Mouse (Mus musculus) hindbrain, embryonic 15.5 days (tissue): Measurements from ENCODE around the gene Rptor. TPM values are rescaled to one million over a fixed set of nuclear protein-coding genes. Genes with fewer than 3 reads are reported as not detected.

ENCODE experiments used
- ATAC-seq: fragments of 200-750 bp; cut with Nextera tagmentation; 2 replicates; pipeline ENCODE4 v1.8.0; 2017; ENCODE audit warnings: low read depth, moderate number of reproducible peaks, moderate TSS enrichment; ENCODE audit not compliant: low FRiP score
- H3K27ac ChIP-seq: fragments of 300-500 bp; sonication (generic); replicated peaks from 2 replicates; pipeline ENCODE4 v1.5.1; 2015; ENCODE audit warnings: mild to moderate bottlenecking, inconsistent platforms
- H3K27me3 ChIP-seq: fragments of 300-500 bp; sonication (generic); 2 replicates; pipeline ENCODE4 v1.6.1; 2015; ENCODE audit warnings: control low read depth, inconsistent platforms
- H3K36me3 ChIP-seq: fragments of 300-500 bp; sonication (generic); 2 replicates; pipeline ENCODE4 v1.6.1; 2015; ENCODE audit warnings: control low read depth, inconsistent platforms
- H3K4me1 ChIP-seq: fragments of 300-500 bp; sonication (generic); replicated peaks from 2 replicates; pipeline ENCODE4 v1.6.1; 2015; ENCODE audit warnings: control low read depth, inconsistent platforms
- H3K4me2 ChIP-seq: fragments of 300-500 bp; sonication (generic); 2 replicates; pipeline ENCODE4 v1.6.1; 2015; ENCODE audit warnings: moderate library complexity, mild to moderate bottlenecking, inconsistent platforms
- H3K4me3 ChIP-seq: fragments of 300-500 bp; sonication (generic); 2 replicates; pipeline ENCODE4 v1.5.1; 2015; ENCODE audit warnings: mild to moderate bottlenecking, inconsistent platforms
- H3K9ac ChIP-seq: fragments of 300-500 bp; sonication (generic); 2 replicates; pipeline ENCODE4 v1.6.1; 2015; ENCODE audit warnings: inconsistent platforms
- H3K9me3 ChIP-seq: fragments of 300-500 bp; sonication (generic); 2 replicates; pipeline ENCODE4 v1.6.1; 2016; ENCODE audit warnings: control low read depth, inconsistent platforms
- WGBS: fragments of 180-500 bp; shearing (Covaris S2); methylation state at CpG from one replicate; pipeline ENCODE4 v1.1.7; 2015; 5-methylcytosine and 5-hydroxymethylcytosine counted together
- polyA plus RNA-seq: library from polyadenylated mRNA; unstranded; fragments of >200 nt; fragmentation: Nextera tagmentation; extraction: Ambion mirVana; gene quantifications from 2 replicates; pipeline ENCODE4 v1.2.1, GENCODE M21; 2015

The Rptor gene
- polyA plus RNA-seq, 1 experiment from 2014 or later = 13.3 TPM

DNA sequence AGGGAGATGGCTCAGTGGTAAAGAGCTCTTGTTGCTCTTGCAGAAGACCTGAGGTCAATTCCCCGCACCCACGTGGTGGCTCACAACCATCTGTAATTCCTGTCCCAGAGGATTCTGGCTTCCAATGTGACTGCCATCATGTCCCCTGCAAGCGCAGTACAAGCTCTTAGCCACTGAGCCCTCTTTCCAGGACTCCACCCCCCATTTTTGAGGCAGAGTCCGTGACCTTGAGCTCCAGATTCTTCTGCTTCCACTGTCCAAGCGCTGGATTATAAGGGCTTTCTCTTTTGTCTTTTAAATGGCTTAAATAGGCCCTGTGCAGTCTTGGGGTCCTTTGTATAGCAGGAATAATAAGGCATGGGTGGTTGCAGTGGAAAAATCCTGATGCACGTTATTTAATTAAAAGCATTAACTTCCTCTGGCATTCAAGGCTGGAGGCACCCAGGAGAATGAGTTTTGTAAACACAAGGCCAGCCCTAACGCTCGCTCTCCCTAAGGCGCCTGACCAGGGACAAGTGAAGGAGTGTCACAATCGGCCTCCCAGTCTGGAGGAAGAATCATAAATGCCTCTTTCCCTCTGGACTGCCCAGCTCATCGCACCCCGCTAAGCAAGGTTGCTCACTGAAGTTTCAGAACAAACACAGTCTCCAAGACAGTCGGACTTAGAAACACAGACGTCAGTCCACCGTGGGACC lies 30.2 kb upstream of the Rptor start:
- Histone ChIP-seq H3K27ac (0 out of 2 replicates have a peak overlapping the region, but pooled peaks have one; percentile 13), H3K36me3 (no peaks in the 10 kb centered on the region), H3K9me3 (no peaks in the 10 kb centered on the region), H3K4me3 (no peak overlapping the region), H3K27me3 (no peaks in the 10 kb centered on the region), H3K4me2 (no peak overlapping the region), H3K4me1 (peaks cover 18% of the 10 kb centered on the region), H3K9ac (no peak overlapping the region)
- WGBS = 46% methylated on average over 15 of the region's 15 CpGs
- no peak for ATAC-seq

DNA sequence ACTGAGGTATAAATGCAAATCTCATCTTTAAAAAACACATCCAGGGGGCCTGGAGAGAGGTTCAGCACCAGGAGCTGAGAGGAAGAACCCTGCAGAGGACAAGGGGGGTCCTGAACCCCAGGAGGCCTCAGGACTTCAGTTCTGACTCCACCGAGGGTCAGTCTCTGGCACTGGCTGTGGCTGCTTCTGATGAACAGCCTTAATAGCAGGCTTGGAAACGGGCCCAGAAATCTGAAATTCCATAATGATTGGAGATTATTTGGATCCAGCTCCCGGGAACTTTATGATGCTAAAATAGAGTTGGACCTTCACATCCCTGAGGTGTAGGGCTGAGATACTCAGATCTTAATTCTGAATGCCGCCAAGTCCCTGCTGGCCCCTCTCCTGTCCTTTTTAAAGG lies 25.9 kb upstream of the Rptor start:
- Histone ChIP-seq H3K9me3 (no peaks in the 10 kb centered on the region), H3K36me3 (no peaks in the 10 kb centered on the region), H3K4me2 (no peak overlapping the region), H3K4me1 (peaks cover 18% of the 10 kb centered on the region), H3K9ac (no peak overlapping the region), H3K4me3 (no peak overlapping the region), H3K27ac (no peak overlapping the region), H3K27me3 (no peaks in the 10 kb centered on the region)
- WGBS = 11% methylated on average over 4 of the region's 4 CpGs
- no peak for ATAC-seq

DNA sequence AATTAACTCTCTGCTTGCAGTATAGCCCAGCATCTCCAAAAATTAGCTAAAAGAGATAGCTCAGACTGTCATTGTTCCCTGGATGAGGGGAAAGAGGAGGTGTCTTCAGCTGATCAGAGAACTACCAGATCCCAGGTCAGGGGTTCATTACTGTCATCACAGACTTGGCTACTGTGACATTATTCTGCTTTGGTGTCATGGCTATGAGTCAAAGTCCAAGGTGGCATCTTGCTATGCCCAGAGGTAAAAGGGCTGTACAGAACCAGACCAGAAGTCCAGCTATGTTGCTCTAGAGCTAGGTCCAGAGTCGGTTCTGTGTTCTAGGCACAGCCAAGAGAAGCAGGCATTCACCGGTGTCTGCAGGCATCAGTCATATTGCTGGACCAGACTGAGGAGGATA lies 25.0 kb upstream of the Rptor start:
- peaks cover 12% of the 10 kb centered on the region for H3K4me1 ChIP-seq
- H3K4me3 ChIP-seq = no peak overlapping the region
- 95% methylated on average over 2 of the region's 2 CpGs for WGBS
- H3K27me3 ChIP-seq = no peaks in the 10 kb centered on the region
- H3K36me3 ChIP-seq = no peaks in the 10 kb centered on the region
- H3K27ac ChIP-seq = no peak overlapping the region
- H3K9me3 ChIP-seq = no peaks in the 10 kb centered on the region
- H3K4me2 ChIP-seq = no peak overlapping the region
- H3K9ac ChIP-seq = no peak overlapping the region
- ATAC-seq = no peak

DNA sequence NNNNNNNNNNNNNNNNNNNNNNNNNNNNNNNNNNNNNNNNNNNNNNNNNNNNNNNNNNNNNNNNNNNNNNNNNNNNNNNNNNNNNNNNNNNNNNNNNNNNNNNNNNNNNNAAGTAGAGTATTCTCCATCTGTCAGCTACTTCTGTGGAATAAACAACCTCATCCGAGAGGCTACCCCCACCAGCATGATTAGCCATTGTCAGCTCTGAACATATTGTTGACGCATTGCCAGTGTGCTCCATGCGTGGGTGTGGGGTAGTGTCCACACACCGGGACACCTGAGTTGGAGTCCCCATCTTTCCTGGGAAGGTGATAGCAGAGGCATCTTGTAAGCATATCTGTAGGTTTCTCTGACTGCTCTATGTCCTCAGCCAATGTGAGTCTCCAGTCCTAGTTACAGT lies 16.2 kb upstream of the Rptor start:
- no peak overlapping the region for H3K9ac ChIP-seq
- H3K27ac ChIP-seq = no peak overlapping the region

DNA sequence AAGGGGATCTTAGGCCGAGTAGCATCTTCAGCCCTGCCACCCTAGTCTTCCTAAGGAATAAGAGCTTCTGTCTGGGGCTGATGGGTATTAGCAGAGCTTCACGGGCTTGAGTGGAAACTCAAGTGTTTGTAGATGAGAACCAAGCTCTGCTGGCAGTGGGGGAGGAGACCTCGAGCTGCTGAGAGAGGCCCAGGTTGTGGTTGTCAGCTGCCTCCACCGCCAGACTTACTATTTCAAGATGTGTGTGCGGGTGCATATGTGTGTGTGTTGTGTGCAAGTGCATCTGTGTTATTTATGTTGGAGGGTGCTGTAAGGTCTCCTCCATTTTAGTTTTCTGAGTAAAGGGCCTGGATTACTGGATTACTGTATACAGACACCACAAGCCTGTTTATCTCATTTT lies 15.6 kb upstream of the Rptor start:
- no peaks in the 10 kb centered on the region for H3K36me3 ChIP-seq
- H3K9me3 ChIP-seq = no peaks in the 10 kb centered on the region
- H3K27me3 ChIP-seq = no peaks in the 10 kb centered on the region
- WGBS = 74% methylated on average over 5 of the region's 5 CpGs
- H3K4me2 ChIP-seq = no peak overlapping the region
- no peak overlapping the region for H3K9ac ChIP-seq
- H3K4me1 ChIP-seq = no peaks in the 10 kb centered on the region; the same call in 1 of the 2 replicates
- H3K27ac ChIP-seq = no peak overlapping the region
- ATAC-seq = no peak
- H3K4me3 ChIP-seq = no peak overlapping the region

More for the DNA sequence above, 16.2 kb upstream of the Rptor start:
- Histone ChIP-seq H3K36me3 (no peaks in the 10 kb centered on the region), H3K27me3 (no peaks in the 10 kb centered on the region), H3K4me3 (no peak overlapping the region), H3K9me3 (no peaks in the 10 kb centered on the region), H3K4me2 (no peak overlapping the region), H3K4me1 (no peaks in the 10 kb centered on the region; the same call in 1 of the 2 replicates)
- WGBS = 70% methylated on average over 4 of the region's 4 CpGs
- no peak for ATAC-seq

DNA sequence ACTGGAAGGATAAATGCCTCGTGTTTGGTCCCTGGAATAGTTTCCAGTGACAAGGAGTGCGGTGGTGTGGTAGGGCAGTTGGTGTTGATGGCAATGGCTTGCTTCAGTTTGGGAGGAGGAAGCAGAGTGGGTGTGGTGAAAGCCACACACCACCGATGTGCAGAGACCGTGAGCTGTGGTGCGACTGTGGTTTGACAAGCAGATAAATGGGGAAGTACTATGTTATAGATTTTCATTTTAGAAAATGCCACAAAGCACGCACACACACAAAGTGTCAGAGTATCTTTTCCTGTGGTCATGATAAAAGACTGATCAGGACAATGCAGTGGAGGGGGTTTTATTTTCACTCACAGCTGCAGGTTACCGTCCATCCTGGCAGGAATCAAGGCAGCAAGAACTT lies 13.5 kb upstream of the Rptor start:
- Histone ChIP-seq H3K4me1 (peaks cover 3% of the 10 kb centered on the region; the same call in 1 of the 2 replicates), H3K27ac (no peak overlapping the region), H3K9me3 (no peaks in the 10 kb centered on the region), H3K36me3 (no peaks in the 10 kb centered on the region), H3K27me3 (no peaks in the 10 kb centered on the region), H3K4me3 (no peak overlapping the region), H3K4me2 (no peak overlapping the region), H3K9ac (no peak overlapping the region)
- 87% methylated on average over 7 of the region's 7 CpGs for WGBS
- ATAC-seq = no peak

DNA sequence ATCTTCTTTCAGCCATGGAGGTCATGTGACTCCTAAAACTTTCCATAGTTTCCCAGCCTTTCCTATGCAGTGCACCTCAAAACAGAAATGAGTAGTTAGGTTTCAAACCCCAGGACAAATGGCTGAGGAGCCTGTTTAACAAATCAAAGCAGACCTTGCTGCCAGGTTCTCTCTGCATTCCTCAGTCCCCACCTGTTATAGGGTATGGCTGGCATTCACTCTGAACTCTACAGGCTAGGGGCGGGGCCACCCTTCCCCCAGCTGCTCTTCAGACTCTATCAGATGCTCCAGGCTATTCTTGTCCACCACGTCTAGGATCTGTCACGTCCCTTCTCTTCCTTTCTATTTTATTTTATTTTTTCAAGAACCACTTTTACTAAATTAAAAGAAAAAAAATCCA lies 8.7 kb upstream of the Rptor start:
- WGBS = 28% methylated on average over 3 of the region's 3 CpGs
- no peak overlapping the region for H3K27ac ChIP-seq
- no peaks in the 10 kb centered on the region for H3K9me3 ChIP-seq
- no peak overlapping the region for H3K9ac ChIP-seq
- no peaks in the 10 kb centered on the region for H3K27me3 ChIP-seq
- no peak overlapping the region for H3K4me2 ChIP-seq
- 0 out of 2 replicates have a peak, but pooled peaks cover 3% of the 10 kb centered on the region for H3K4me1 ChIP-seq
- H3K4me3 ChIP-seq = no peak overlapping the region
- H3K36me3 ChIP-seq = no peaks in the 10 kb centered on the region
- no peak for ATAC-seq

DNA sequence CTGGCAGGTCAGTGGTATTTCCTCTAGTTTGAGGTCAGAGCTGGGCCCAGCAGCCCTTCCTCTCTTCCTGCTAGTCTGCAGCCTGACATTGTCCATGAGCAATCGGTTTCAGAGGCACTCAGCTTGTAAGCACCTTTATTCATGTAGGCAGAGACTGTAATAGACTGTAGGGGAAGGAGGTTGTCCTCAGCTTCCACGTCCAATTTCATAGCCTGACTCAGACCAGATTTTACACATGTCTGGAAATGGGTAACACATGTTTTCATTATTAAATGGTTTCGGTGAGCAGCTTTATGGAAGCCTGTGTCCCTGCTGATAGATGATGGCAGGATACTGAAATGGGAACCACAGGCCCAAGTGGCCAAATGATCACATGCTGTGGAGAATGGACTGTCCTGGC lies 3.8 kb upstream of the Rptor start:
- ATAC-seq = no peak
- Histone ChIP-seq H3K27ac (no peak overlapping the region), H3K27me3 (no peaks in the 10 kb centered on the region), H3K9me3 (no peaks in the 10 kb centered on the region), H3K4me2 (no peak overlapping the region), H3K4me3 (no peak overlapping the region), H3K36me3 (no peaks in the 10 kb centered on the region), H3K9ac (no peak overlapping the region), H3K4me1 (peaks cover 6% of the 10 kb centered on the region)
- WGBS = 62% methylated on average over 3 of the region's 3 CpGs

DNA sequence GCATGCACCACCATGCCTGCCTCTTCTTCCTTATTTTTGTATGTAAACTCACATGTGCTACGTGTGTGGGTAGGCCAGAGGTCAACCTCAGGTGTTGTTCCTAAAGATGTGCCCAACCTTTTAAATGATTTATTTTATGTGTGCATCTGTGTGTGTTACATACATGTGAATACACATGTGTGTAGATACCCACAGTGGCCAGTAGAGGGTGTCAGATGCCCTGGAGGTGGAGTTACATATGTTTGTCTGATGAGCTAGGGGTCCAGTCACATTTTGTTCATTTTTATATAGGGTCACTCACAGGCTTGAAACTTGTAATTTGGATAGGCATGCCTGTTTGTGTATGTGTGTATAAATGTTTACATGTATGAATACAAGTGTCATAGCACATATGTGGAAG lies 2.4 kb upstream of the Rptor start:
- no peaks in the 10 kb centered on the region for H3K27me3 ChIP-seq
- no peak overlapping the region for H3K9ac ChIP-seq
- no peak overlapping the region for H3K27ac ChIP-seq
- no peak overlapping the region for H3K4me3 ChIP-seq
- H3K4me1 ChIP-seq = peaks cover 19% of the 10 kb centered on the region
- 85% methylated on average over 1 of the region's 1 CpGs for WGBS
- no peak overlapping the region for H3K4me2 ChIP-seq
- ATAC-seq = no peak
- H3K36me3 ChIP-seq = no peaks in the 10 kb centered on the region
- H3K9me3 ChIP-seq = no peaks in the 10 kb centered on the region

DNA sequence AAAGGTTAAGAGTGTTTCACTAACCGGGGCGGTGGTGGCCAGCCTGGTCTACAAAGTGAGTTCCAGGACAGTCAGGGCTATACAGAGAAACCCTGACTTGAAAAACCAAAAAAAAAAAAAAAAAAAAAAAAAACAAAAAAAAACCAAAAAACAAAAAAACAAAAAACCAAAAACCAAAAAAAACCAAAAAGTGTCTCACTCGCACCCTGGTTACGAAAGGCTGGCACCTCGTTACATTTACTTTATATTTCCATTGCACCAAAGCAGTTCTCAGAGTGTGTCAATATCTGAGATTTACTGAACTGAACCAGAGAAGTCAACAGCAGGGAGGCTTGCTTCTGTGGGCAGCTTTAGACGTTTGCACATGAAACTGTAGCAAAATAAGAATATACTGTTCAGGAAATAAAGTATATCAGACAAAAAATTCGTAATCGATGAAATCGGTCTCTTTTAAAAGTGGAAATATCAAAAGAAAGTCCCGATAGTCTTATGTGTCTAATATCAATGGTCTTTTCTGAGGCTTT lies 466 bp upstream of the Rptor start:
- H3K4me1 ChIP-seq = peaks cover 20% of the 10 kb centered on the region
- H3K36me3 ChIP-seq = 0 out of 2 replicates have a peak, but pooled peaks cover 4% of the 10 kb centered on the region
- peak overlapping the region; percentile 90 for H3K27ac ChIP-seq
- H3K9me3 ChIP-seq = no peaks in the 10 kb centered on the region
- ATAC-seq = no peak
- 36% methylated on average over 10 of the region's 10 CpGs for WGBS
- peak overlapping the region; percentile 98 for H3K4me3 ChIP-seq
- peak overlapping the region; percentile 88 for H3K4me2 ChIP-seq
- H3K9ac ChIP-seq = peak overlapping the region; percentile 94
- H3K27me3 ChIP-seq = no peaks in the 10 kb centered on the region

DNA sequence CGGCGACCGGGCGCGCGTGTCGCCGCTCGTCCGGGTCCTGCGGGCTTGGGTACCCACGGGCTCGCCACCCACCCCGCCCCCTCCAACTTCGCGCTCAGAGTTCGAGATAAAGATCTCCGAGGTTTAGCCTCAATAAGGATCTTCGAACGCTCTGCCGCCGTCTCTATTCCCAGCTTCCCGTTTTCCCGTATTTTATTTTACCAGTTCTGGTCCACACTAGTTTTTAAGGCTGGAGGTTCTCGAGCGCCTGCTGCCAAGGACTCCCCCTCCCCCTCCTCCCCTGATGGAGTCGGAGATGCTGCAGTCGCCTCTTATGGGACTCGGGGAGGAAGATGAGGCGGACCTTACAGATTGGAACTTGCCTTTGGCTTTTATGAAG lies 811 bp downstream of the Rptor start:
- H3K27me3 ChIP-seq = no peaks in the 10 kb centered on the region
- no peak for ATAC-seq
- WGBS = under 1% methylated on average over 30 of the region's 30 CpGs
- peak overlapping the region; percentile 90 for H3K27ac ChIP-seq
- H3K4me3 ChIP-seq = peak overlapping the region; percentile 98
- no peaks in the 10 kb centered on the region for H3K9me3 ChIP-seq
- H3K9ac ChIP-seq = peak overlapping the region; percentile 94
- H3K4me1 ChIP-seq = peaks cover 20% of the 10 kb centered on the region
- peaks cover 4% of the 10 kb centered on the region; the same call in 1 of the 2 replicates for H3K36me3 ChIP-seq
- peak overlapping the region; percentile 88 for H3K4me2 ChIP-seq

DNA sequence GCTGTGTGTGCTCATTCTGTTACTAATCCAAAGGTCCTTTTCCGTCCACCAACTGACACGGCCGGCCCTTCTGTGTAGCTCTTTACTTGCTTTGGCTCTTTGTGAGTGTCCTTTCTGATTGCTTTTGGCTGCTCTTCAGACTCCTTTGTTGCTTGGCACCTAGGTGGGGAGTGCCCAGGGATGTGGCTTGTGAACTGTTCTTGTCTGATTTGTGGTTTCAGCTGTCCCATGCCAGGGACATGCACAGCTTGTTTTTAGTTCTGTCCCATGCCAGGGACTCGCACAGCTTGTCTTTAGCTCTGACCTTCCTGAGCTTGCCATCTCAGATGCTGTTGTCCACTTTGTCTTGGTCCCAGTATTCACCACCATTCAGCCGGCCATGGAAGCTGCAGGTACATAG lies 4.8 kb downstream of the Rptor start:
- Histone ChIP-seq H3K9ac (no peak overlapping the region), H3K4me1 (peaks cover 17% of the 10 kb centered on the region), H3K36me3 (peaks cover 4% of the 10 kb centered on the region; the same call in 1 of the 2 replicates), H3K4me2 (no peak overlapping the region), H3K4me3 (no peak overlapping the region), H3K27ac (no peak overlapping the region), H3K9me3 (no peaks in the 10 kb centered on the region), H3K27me3 (no peaks in the 10 kb centered on the region)
- WGBS = 89% methylated on average over 5 of the region's 5 CpGs
- no peak for ATAC-seq
